Comparison of ENCODE assay signal across 13 mouse cellular contexts in genomic region chr16:62941763-62942162, GRCm38 (mm10).
DNase-seq lines count a peak whose midpoint lies in the region; ATAC-seq and TF ChIP-seq lines count a peak whose summit lies in the region.
"Had no signal": no experiment of that assay in that cellular context is flagged by ENCODE, and none has a peak within 500 bp of the region (broad histone marks: within the 10 kb centered on the region; RNA-seq: fewer than 3 reads in every experiment).

No protein-coding gene starts in this region.

- no peak for DNase-seq in midbrain, postnatal 0 days (ENCODE audit: low spot score)
- DNase-seq in cerebellum, adult 9-10 months: peak; percentile 38
- DNase-seq in forebrain, embryonic 14.5 days (ENCODE audit: low spot score): peak; percentile 14
- DNase-seq in thymus, postnatal 25 days: no peak
- DNase-seq in heart, postnatal 4 days: no peak
- DNase-seq: heart, adult 11 months; kidney, adult 18-20 months; kidney, postnatal 4 days; lung, adult 2 months; thymus, postnatal 14 days had no signal

- H3K27ac ChIP-seq in midbrain, embryonic 12.5 days (replicated peaks): no peak overlapping the region
- no peak overlapping the region for H3K27ac ChIP-seq in midbrain, postnatal 0 days (ENCODE audit: low read depth, low read length)
- no peak overlapping the region for H3K27ac ChIP-seq in forebrain, embryonic 14.5 days (ENCODE audit: low read depth, low read length)
- H3K27ac ChIP-seq in hindbrain, embryonic 16.5 days (ENCODE audit: low read depth, low read length): no peak overlapping the region

- TF ChIP-seq CTCF in midbrain, postnatal 0 days (IDR thresholded peaks at IDR 0.05): no peak

- ATAC-seq in midbrain, embryonic 12.5 days (ENCODE audit: low FRiP score, low read depth): peak; percentile 45; the same call in 1 of the 2 replicates
- no peak; the same call in 1 of the 2 replicates for ATAC-seq in midbrain, postnatal 0 days (ENCODE audit: low FRiP score)
- ATAC-seq in forebrain, embryonic 14.5 days: 0 out of 2 replicates have a peak, but pooled peaks have one; percentile 23
- peak; percentile 55; the same call in 1 of the 2 replicates for ATAC-seq in hindbrain, embryonic 16.5 days
- ATAC-seq: activated CD4-positive, CD25-positive, alpha-beta regulatory T cell, adult 4 months had no signal

- WGBS in midbrain, embryonic 12.5 days: 58% methylated on average over 10 of the region's 10 CpGs
- 60% methylated on average over 10 of the region's 10 CpGs for WGBS in midbrain, postnatal 0 days
- WGBS in forebrain, embryonic 14.5 days: 55% methylated on average over 10 of the region's 10 CpGs
- 29% methylated on average over 10 of the region's 10 CpGs for WGBS in hindbrain, embryonic 16.5 days

- H3K9ac ChIP-seq in midbrain, embryonic 12.5 days (replicated peaks): no peak overlapping the region
- H3K9ac ChIP-seq in midbrain, postnatal 0 days (replicated peaks; ENCODE audit: low read length, poor library complexity, severe bottlenecking): no peak overlapping the region
- H3K9ac ChIP-seq in forebrain, embryonic 14.5 days (ENCODE audit: low read length): no peak overlapping the region
- no peak overlapping the region for H3K9ac ChIP-seq in hindbrain, embryonic 16.5 days (ENCODE audit: low read depth, low read length)

- H3K36me3 ChIP-seq in midbrain, embryonic 12.5 days: no peaks in the 10 kb centered on the region
- no peaks in the 10 kb centered on the region for H3K36me3 ChIP-seq in midbrain, postnatal 0 days (ENCODE audit: insufficient read depth, low read length)
- H3K36me3 ChIP-seq in forebrain, embryonic 14.5 days (ENCODE audit: control insufficient read depth, insufficient read depth, low read length): no peaks in the 10 kb centered on the region
- no peaks in the 10 kb centered on the region for H3K36me3 ChIP-seq in hindbrain, embryonic 16.5 days (ENCODE audit: control insufficient read depth, insufficient read depth, low read length)

- no peaks in the 10 kb centered on the region; the same call in 1 of the 2 replicates for H3K27me3 ChIP-seq in midbrain, embryonic 12.5 days
- H3K27me3 ChIP-seq in midbrain, postnatal 0 days (ENCODE audit: insufficient read depth, low read length): no peaks in the 10 kb centered on the region
- H3K27me3 ChIP-seq in forebrain, embryonic 14.5 days (replicated peaks; ENCODE audit: control insufficient read depth, insufficient read depth, low read length): no peaks in the 10 kb centered on the region
- H3K27me3 ChIP-seq in hindbrain, embryonic 16.5 days (replicated peaks; ENCODE audit: control insufficient read depth, insufficient read depth, low read length): no peaks in the 10 kb centered on the region

- H3K4me1 ChIP-seq in midbrain, embryonic 12.5 days: peaks cover 7% of the 10 kb centered on the region; the same call in 1 of the 2 replicates
- no peaks in the 10 kb centered on the region for H3K4me1 ChIP-seq in midbrain, postnatal 0 days (ENCODE audit: insufficient read depth, low read length)
- H3K4me1 ChIP-seq in forebrain, embryonic 14.5 days (ENCODE audit: control insufficient read depth, insufficient read depth, low read length): peaks cover 12% of the 10 kb centered on the region
- no peaks in the 10 kb centered on the region for H3K4me1 ChIP-seq in hindbrain, embryonic 16.5 days (ENCODE audit: control insufficient read depth, insufficient read depth, low read depth, low read length)

- H3K4me3 ChIP-seq in midbrain, embryonic 12.5 days: no peak overlapping the region
- H3K4me3 ChIP-seq in midbrain, postnatal 0 days (ENCODE audit: low read depth, low read length): no peak overlapping the region
- no peak overlapping the region for H3K4me3 ChIP-seq in forebrain, embryonic 14.5 days (ENCODE audit: low read depth, low read length)
- H3K4me3 ChIP-seq in hindbrain, embryonic 16.5 days (ENCODE audit: low read length): no peak overlapping the region

- no peak overlapping the region for H3K4me2 ChIP-seq in midbrain, embryonic 12.5 days (replicated peaks)
- no peak overlapping the region for H3K4me2 ChIP-seq in midbrain, postnatal 0 days (ENCODE audit: low read depth, low read length, poor library complexity, severe bottlenecking)
- H3K4me2 ChIP-seq in forebrain, embryonic 14.5 days (ENCODE audit: low read length): no peak overlapping the region
- H3K4me2 ChIP-seq in hindbrain, embryonic 16.5 days (ENCODE audit: low read length): no peak overlapping the region

- H3K9me3 ChIP-seq in midbrain, embryonic 12.5 days: no peaks in the 10 kb centered on the region
- no peaks in the 10 kb centered on the region for H3K9me3 ChIP-seq in midbrain, postnatal 0 days (ENCODE audit: low read length)
- H3K9me3 ChIP-seq in forebrain, embryonic 14.5 days (replicated peaks; ENCODE audit: control insufficient read depth, low read length): no peaks in the 10 kb centered on the region
- H3K9me3 ChIP-seq in hindbrain, embryonic 16.5 days (ENCODE audit: control insufficient read depth, low read length): no peaks in the 10 kb centered on the region

Comparison
In these comparisons a context has a peak if more than half of its experiments do, and no peak if none do; other contexts are left out.
1. DNase-seq: peak in cerebellum, adult 9-10 months (single experiment) and forebrain, embryonic 14.5 days (single experiment); none in midbrain, postnatal 0 days (single experiment), thymus, postnatal 25 days (single experiment) and heart, postnatal 4 days (single experiment).